Mouse (Mus musculus): ENCODE measurements at regions not wholly inside any gene's neighbourhood (a gene's known extent, or its start where the extent isn't known, plus 50 kb on each side); places are given as distances from the start of the nearest gene placed in this dataset.
A peak's percentile ranks its signal among the peaks of the same experiment; 100 is the strongest.

GRCm38 (mm10) chr13:114237391-114237790, 150.7 kb downstream of the Ndufs4 start:
- Histone ChIP-seq H3K27ac (ENCODE audit: low read length) (no peak overlapping the region), H3K36me3 (ENCODE audit: control insufficient read depth, insufficient read depth, low read length) (no peaks in the 10 kb centered on the region), H3K4me2 (replicated peaks; ENCODE audit: low read depth, low read length) (no peak overlapping the region), H3K9ac (replicated peaks; ENCODE audit: low read depth, low read length) (no peak overlapping the region), H3K27me3 (ENCODE audit: control insufficient read depth, insufficient read depth, low read length) (no peaks in the 10 kb centered on the region), H3K9me3 (ENCODE audit: control insufficient read depth, low read depth, low read length) (no peaks in the 10 kb centered on the region), H3K4me1 (ENCODE audit: control insufficient read depth, insufficient read depth, low read length) (no peaks in the 10 kb centered on the region), H3K4me3 (ENCODE audit: low read depth, low read length) (no peak overlapping the region)
- ATAC-seq (ENCODE audit: insufficient number of reproducible peaks, insufficient read depth, low FRiP score, low read depth): no peak
- 44% methylated on average over 8 of the region's 8 CpGs for WGBS

- no peak overlapping the region for H3K4me2 ChIP-seq (replicated peaks; ENCODE audit: low read depth, low read length)
- WGBS: 83% methylated on average over 4 of the region's 4 CpGs
Observed at GRCm38 (mm10) chr13:114235892-114236291, 152.2 kb downstream of the Ndufs4 start.

GRCm38 (mm10) chr13:114232203-114232602, 155.9 kb downstream of the Ndufs4 start:
- Histone ChIP-seq H3K4me2 (replicated peaks; ENCODE audit: low read depth, low read length) (no peak overlapping the region), H3K4me3 (ENCODE audit: low read depth, low read length) (no peak overlapping the region), H3K36me3 (ENCODE audit: control insufficient read depth, insufficient read depth, low read length) (no peaks in the 10 kb centered on the region), H3K27ac (ENCODE audit: low read length) (no peak overlapping the region), H3K9ac (replicated peaks; ENCODE audit: low read depth, low read length) (no peak overlapping the region), H3K27me3 (ENCODE audit: control insufficient read depth, insufficient read depth, low read length) (no peaks in the 10 kb centered on the region), H3K9me3 (ENCODE audit: control insufficient read depth, low read depth, low read length) (no peaks in the 10 kb centered on the region), H3K4me1 (ENCODE audit: control insufficient read depth, insufficient read depth, low read length) (no peaks in the 10 kb centered on the region)
- no peak for ATAC-seq (ENCODE audit: insufficient number of reproducible peaks, insufficient read depth, low FRiP score, low read depth)
- 87% methylated on average over 3 of the region's 3 CpGs for WGBS

More at GRCm38 (mm10) chr13:114235892-114236291, 152.2 kb downstream of the Ndufs4 start:
- ATAC-seq (ENCODE audit: insufficient number of reproducible peaks, insufficient read depth, low FRiP score, low read depth): no peak
- Histone ChIP-seq H3K4me3 (ENCODE audit: low read depth, low read length) (no peak overlapping the region), H3K27me3 (ENCODE audit: control insufficient read depth, insufficient read depth, low read length) (no peaks in the 10 kb centered on the region), H3K9me3 (ENCODE audit: control insufficient read depth, low read depth, low read length) (no peaks in the 10 kb centered on the region), H3K27ac (ENCODE audit: low read length) (no peak overlapping the region), H3K9ac (replicated peaks; ENCODE audit: low read depth, low read length) (no peak overlapping the region), H3K36me3 (ENCODE audit: control insufficient read depth, insufficient read depth, low read length) (no peaks in the 10 kb centered on the region), H3K4me1 (ENCODE audit: control insufficient read depth, insufficient read depth, low read length) (no peaks in the 10 kb centered on the region)

- no peak for ATAC-seq (ENCODE audit: insufficient number of reproducible peaks, insufficient read depth, low FRiP score, low read depth)
- Histone ChIP-seq H3K27me3 (ENCODE audit: control insufficient read depth, insufficient read depth, low read length) (no peaks in the 10 kb centered on the region), H3K36me3 (ENCODE audit: control insufficient read depth, insufficient read depth, low read length) (no peaks in the 10 kb centered on the region), H3K9me3 (ENCODE audit: control insufficient read depth, low read depth, low read length) (no peaks in the 10 kb centered on the region), H3K4me1 (ENCODE audit: control insufficient read depth, insufficient read depth, low read length) (no peaks in the 10 kb centered on the region), H3K4me2 (replicated peaks; ENCODE audit: low read depth, low read length) (no peak overlapping the region), H3K27ac (ENCODE audit: low read length) (no peak overlapping the region), H3K4me3 (ENCODE audit: low read depth, low read length) (no peak overlapping the region), H3K9ac (replicated peaks; ENCODE audit: low read depth, low read length) (no peak overlapping the region; the same call in 1 of the 2 replicates)
- 75% methylated on average over 4 of the region's 4 CpGs for WGBS
Observed at GRCm38 (mm10) chr13:114230557-114230956, 157.5 kb downstream of the Ndufs4 start.

- Histone ChIP-seq H3K27ac (ENCODE audit: low read length) (no peak overlapping the region), H3K36me3 (ENCODE audit: control insufficient read depth, insufficient read depth, low read length) (no peaks in the 10 kb centered on the region), H3K27me3 (ENCODE audit: control insufficient read depth, insufficient read depth, low read length) (no peaks in the 10 kb centered on the region), H3K9me3 (ENCODE audit: control insufficient read depth, low read depth, low read length) (no peaks in the 10 kb centered on the region), H3K4me1 (ENCODE audit: control insufficient read depth, insufficient read depth, low read length) (no peaks in the 10 kb centered on the region), H3K4me2 (replicated peaks; ENCODE audit: low read depth, low read length) (no peak overlapping the region), H3K9ac (replicated peaks; ENCODE audit: low read depth, low read length) (no peak overlapping the region), H3K4me3 (ENCODE audit: low read depth, low read length) (no peak overlapping the region)
- no peak for ATAC-seq (ENCODE audit: insufficient number of reproducible peaks, insufficient read depth, low FRiP score, low read depth)
- 55% methylated on average over 4 of the region's 4 CpGs for WGBS
Observed at GRCm38 (mm10) chr13:114227046-114227445, 161.0 kb downstream of the Ndufs4 start.

GRCm38 (mm10) chr13:114226291-114226925, 161.7 kb downstream of the Ndufs4 start:
- H3K4me1 ChIP-seq (ENCODE audit: control insufficient read depth, insufficient read depth, low read length): no peaks in the 10 kb centered on the region
- H3K27me3 ChIP-seq (ENCODE audit: control insufficient read depth, insufficient read depth, low read length): no peaks in the 10 kb centered on the region
- no peaks in the 10 kb centered on the region for H3K36me3 ChIP-seq (ENCODE audit: control insufficient read depth, insufficient read depth, low read length)
- H3K4me2 ChIP-seq (replicated peaks; ENCODE audit: low read depth, low read length): no peak overlapping the region
- no peak overlapping the region for H3K9ac ChIP-seq (replicated peaks; ENCODE audit: low read depth, low read length)
- H3K9me3 ChIP-seq (ENCODE audit: control insufficient read depth, low read depth, low read length): no peaks in the 10 kb centered on the region
- ATAC-seq (ENCODE audit: insufficient number of reproducible peaks, insufficient read depth, low FRiP score, low read depth): no peak
- no peak overlapping the region for H3K4me3 ChIP-seq (ENCODE audit: low read depth, low read length)
- H3K27ac ChIP-seq (ENCODE audit: low read length): no peak overlapping the region
- WGBS: 40% methylated on average over 7 of the region's 7 CpGs

- ATAC-seq (ENCODE audit: insufficient number of reproducible peaks, insufficient read depth, low FRiP score, low read depth): peak; percentile 49; the same call in 1 of the 2 replicates
- no peaks in the 10 kb centered on the region for H3K9me3 ChIP-seq (ENCODE audit: control insufficient read depth, low read depth, low read length)
- WGBS: 53% methylated on average over 5 of the region's 5 CpGs
- H3K4me3 ChIP-seq (ENCODE audit: low read depth, low read length): no peak overlapping the region
- no peak overlapping the region for H3K4me2 ChIP-seq (replicated peaks; ENCODE audit: low read depth, low read length)
- H3K27ac ChIP-seq (ENCODE audit: low read length): no peak overlapping the region
- no peaks in the 10 kb centered on the region for H3K36me3 ChIP-seq (ENCODE audit: control insufficient read depth, insufficient read depth, low read length)
- H3K9ac ChIP-seq (replicated peaks; ENCODE audit: low read depth, low read length): no peak overlapping the region
- H3K4me1 ChIP-seq (ENCODE audit: control insufficient read depth, insufficient read depth, low read length): 0 out of 2 replicates have a peak, but pooled peaks cover 2% of the 10 kb centered on the region
- no peaks in the 10 kb centered on the region for H3K27me3 ChIP-seq (ENCODE audit: control insufficient read depth, insufficient read depth, low read length)
Observed at GRCm38 (mm10) chr13:114219870-114220492, 168.1 kb downstream of the Ndufs4 start.

- no peak overlapping the region for H3K27ac ChIP-seq (ENCODE audit: low read length)
- no peak overlapping the region for H3K4me2 ChIP-seq (replicated peaks; ENCODE audit: low read depth, low read length)
- no peaks in the 10 kb centered on the region for H3K36me3 ChIP-seq (ENCODE audit: control insufficient read depth, insufficient read depth, low read length)
- no peaks in the 10 kb centered on the region for H3K27me3 ChIP-seq (ENCODE audit: control insufficient read depth, insufficient read depth, low read length)
- no peak for ATAC-seq (ENCODE audit: insufficient number of reproducible peaks, insufficient read depth, low FRiP score, low read depth)
- no peaks in the 10 kb centered on the region for H3K9me3 ChIP-seq (ENCODE audit: control insufficient read depth, low read depth, low read length)
- 76% methylated on average over 4 of the region's 4 CpGs for WGBS
- H3K4me1 ChIP-seq (ENCODE audit: control insufficient read depth, insufficient read depth, low read length): 0 out of 2 replicates have a peak, but pooled peaks cover 3% of the 10 kb centered on the region
- no peak overlapping the region for H3K9ac ChIP-seq (replicated peaks; ENCODE audit: low read depth, low read length)
- H3K4me3 ChIP-seq (ENCODE audit: low read depth, low read length): no peak overlapping the region
Observed at GRCm38 (mm10) chr13:114215044-114215443, 173.0 kb downstream of the Ndufs4 start.
